Mouse (Mus musculus): Measurements from ENCODE around the gene Rho. TPM values are rescaled to one million over a fixed set of nuclear protein-coding genes. Genes with fewer than 3 reads are reported as not detected.

Gene Rho
- polyA plus RNA-seq, 1 experiment, result 0.44 TPM

DNA sequence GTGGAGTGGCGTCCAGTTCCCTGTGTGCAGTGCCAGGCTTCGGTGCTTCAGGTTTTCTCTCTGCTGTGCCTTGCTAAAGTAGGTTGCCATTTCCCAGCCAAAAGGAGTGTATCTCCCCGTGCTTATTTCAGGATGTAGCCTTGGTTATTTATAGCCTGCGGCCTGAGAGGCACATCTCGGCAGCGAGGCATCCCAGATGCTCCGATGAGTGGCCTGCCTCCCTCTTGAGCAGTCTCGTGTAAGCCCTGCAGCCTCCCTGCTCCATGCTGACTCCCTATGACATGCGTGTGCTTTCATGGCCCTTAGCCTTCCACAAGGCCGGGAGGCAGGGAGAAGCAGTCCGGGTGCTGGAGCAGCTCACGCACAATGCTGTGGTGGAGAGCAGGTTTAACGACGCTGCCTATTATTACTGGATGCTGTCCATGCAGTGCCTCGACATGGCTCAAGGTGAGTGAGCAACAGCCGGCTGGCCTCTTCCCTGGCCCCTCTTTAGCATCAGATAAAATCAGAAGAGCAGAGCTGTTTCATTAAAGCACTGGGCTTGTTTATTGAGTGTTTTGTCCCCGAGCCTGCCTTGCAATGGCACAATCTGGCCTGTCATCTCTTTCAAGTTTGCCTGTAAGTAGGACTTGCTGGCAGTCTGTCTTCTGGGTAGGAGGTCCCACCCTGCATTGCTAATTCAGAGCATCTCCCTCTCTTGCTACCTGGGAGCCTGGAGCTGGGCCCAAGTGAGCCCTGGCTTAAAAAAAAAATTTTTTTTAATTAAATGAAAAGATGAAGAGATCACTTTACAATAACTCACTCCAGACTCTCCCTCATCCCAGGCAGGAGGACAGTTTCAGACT is 15.7 kb upstream of the Rho start:
- no peak for DNase-seq (ENCODE audit: low spot score)

DNA sequence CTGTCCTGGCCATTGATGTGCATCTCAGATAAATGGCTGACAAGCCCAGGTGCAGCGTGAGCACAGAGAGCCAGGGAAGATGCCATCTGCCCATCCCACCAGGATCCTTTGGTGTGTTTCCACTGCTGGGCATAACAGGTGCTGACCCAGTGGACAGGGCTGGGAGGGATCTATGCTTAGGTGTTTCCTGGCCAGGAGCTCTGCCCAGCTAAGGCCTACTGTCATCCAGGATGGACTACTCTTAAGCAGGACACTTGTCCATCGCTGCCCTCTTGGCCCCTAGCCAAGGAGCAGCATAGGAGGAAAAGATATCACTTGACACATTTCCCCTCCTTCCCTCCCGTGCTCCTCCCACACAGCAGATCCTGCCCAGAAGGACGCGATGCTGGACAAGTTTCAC is 14.9 kb upstream of the Rho start:
- DNase-seq (ENCODE audit: low spot score), result no peak

DNA sequence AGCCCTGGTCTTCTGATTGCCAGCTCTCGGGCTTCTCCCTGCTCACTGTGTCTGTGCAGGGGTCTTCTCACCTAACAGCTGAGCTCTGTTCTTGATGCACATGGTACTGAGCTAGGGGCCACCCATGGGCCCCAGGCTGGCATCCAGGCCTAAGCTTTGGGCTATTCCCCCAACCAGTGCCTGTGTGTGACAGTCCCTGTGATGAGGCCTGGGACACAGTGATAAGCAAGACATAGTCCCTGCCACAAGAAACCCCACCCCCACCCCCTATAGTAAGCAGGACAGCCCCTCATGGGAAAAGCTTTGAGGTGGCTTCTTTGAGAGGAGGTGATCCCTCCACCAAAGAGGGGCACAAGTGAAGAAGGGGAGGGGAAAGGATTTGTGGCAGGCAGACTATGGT is 12.9 kb upstream of the Rho start:
- no peak for DNase-seq (ENCODE audit: low spot score)

DNA sequence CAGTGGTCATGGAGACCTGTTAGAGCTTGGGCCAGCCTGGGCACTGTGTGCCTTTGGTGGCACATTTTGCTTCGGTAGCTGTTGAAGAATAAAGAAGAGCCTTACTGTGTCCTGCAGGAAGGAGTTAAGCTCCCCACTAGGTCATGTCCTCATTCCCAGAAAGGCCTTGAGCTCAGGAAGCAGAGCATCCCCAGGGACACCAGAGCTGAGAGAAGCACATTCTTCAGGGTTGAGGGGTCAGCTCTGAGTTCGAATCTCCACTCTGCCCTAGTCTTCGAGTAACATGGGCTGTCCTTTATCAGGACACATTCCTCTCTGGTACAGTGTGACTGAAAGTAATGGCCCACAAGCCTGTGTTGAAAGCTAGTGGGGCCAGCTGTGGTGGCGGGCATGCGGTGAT is 11.7 kb upstream of the Rho start:
- no peak for DNase-seq (ENCODE audit: low spot score)

DNA sequence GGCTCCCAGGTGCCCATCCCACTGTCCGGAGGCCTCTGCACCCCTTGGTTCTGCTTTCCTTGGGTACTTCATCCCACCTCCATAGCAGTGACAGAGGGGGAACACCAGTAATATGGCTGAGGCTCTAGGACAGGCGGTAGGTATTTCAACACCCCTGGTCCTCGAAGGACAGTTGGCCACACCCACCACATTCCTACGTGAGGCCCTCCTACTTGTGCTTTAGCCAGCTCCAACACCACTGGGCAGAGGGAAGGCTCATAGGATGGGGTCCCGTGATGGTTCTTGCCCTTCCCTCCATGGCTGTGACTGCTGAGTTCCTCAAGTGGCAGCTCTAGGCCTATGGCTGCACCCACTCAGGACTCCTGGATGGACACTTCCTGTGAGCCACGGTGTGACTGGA is 6.7 kb upstream of the Rho start:
- DNase-seq (ENCODE audit: low spot score), result no peak

DNA sequence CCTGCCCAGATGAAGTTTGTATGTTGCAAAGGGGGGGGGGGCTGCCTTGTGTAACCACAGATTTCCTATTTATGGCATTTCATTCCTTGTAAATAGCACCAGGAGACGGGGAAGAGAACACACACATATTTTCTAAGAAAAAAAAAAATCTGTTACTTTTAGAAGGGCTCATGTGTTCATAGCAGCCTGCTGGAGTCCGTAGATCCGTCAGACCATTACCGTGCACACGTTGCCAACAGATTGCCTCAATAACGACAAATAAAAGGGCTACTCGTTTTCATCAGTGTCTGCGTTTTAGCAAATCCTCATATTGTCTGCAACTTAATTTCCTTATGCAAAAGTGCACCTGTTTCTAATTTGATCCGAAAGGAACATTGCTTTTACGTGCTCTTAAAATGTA is 5.1 kb upstream of the Rho start:
- DNase-seq (ENCODE audit: low spot score), result no peak

DNA sequence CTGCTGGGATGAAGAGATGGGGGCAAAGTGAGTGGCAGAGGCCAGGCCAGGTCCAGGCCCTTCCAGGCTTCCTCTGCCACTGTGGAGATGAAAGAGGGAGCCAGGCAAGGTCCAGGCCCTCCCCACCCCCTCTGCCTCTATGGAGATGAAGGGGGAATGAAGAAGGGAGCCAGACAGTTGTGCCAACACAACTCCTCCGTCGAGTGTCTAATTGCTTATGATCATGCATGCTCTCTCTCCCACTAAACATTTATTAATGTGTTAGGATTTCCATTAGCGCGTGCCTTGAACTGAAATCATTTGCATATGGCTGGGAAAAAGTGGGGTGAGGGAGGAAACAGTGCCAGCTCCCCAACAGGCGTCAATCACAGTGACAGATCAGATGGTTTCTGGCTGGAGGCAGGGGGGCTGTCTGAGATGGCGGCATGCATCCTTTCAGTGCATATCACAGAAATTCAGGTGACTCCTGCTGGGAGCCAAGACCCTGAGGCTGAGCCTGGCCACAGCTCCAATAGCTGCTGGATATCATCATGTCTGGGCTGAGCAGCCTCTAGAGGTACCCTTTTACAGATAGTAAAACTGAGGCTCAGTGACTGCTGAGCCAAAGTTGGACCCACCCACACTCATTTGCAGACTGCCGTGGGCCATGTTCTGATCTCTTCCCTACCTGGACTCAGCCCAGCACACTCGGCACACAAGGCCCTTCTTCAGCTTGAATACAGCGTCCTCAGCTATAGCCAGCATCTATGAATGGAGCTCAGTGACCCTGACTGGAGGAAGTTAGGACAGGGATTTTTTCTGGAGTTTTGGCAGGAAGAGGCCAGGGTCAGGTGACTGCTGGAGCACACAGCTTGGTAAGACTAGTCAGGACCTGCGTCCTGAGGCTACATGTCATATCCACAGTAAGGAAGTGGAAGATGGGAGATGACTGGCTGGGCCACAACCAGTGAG is 4.0 kb upstream of the Rho start:
- no peak for DNase-seq (ENCODE audit: low spot score)

DNA sequence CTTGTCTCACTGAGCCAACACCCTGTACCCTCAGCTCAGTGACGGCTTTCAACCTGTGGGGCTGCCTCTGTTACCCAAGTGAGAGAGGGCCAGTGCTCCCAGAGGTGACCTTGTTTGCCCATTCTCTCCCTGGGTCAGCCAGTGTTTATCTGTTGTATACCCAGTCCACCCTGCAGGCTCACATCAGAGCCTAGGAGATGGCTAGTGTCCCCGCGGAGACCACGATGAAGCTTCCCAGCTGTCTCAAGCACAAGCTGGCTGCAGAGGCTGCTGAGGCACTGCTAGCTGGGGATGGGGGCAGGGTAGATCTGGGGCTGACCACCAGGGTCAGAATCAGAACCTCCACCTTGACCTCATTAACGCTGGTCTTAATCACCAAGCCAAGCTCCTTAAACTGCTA is 1.5 kb upstream of the Rho start:
- no peak for DNase-seq (ENCODE audit: low spot score)

DNA sequence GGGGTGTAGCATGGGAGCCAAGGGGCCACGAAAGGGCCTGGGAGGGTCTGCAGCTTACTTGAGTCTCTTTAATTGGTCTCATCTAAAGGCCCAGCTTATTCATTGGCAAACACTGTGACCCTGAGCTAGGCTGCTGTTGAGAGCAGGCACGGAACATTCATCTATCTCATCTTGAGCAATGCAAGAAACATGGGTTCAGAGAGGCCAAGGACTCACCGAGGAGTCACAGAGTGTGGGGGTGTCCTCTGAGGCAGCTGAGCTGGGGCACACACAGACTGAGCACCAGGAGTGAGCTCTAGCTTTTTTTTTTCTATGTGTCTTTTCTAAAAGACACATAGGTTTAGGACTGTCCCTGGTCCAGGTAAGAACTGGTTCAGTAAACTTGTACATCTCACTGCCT is 843 bp downstream of the Rho start:
- DNase-seq (ENCODE audit: low spot score), result no peak

DNA sequence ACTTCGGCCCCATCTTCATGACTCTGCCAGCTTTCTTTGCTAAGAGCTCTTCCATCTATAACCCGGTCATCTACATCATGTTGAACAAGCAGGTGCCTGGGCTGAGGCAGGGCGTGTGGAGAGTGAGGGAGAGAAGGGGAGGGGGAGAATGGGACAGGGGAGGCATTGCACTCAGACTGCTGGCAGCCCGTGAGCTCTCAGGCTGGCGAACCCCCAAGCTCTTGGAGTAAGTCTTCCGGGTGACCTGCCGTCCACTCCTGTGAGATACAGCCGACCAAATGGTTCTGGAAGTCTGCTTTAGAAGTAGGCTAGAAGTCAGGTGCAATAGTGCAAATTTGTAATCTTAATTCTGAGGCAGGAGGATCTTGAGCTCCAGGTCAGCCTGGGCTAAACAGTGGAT is 4.0 kb downstream of the Rho start:
- DNase-seq (ENCODE audit: low spot score), result no peak

DNA sequence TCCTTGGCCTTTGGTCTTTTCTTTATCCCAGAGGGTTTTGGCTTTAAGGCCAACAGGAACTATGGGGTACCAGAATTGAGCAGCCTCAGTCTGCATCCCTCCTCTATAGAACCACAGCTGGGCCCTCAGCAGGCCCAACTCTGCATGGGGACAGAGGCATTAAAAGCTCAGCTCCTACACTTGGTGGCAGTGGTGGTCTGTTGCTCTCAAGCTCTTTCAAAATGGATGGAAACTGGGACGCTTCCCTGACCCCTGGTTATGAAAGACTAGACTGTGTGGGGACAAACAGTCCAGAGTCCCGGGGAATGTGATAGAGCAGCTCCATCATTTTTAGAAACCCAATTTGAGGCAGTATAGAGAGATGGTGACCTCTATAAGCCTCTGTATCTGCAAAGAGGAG is 6.5 kb downstream of the Rho start:
- no peak for DNase-seq (ENCODE audit: low spot score)

DNA sequence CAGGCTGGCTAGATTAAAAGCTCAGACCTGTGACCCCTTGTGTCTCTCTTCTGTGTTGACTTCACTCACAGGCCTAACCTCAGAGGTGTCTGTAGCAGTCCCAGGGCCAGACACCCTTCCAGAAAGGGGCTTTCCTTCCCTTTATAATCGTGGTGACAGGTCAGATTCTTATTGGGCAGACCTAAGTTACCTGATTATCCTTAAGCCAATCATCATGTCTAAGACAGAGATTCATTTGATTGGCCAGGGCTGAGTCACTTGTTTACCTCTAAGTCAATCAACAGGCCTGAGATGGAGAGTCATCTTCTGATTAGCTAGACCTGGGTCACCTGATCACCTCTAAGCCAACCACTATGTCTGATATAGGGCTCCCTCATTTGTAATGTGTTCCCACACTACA is 7.2 kb downstream of the Rho start:
- no peak for DNase-seq (ENCODE audit: low spot score)

DNA sequence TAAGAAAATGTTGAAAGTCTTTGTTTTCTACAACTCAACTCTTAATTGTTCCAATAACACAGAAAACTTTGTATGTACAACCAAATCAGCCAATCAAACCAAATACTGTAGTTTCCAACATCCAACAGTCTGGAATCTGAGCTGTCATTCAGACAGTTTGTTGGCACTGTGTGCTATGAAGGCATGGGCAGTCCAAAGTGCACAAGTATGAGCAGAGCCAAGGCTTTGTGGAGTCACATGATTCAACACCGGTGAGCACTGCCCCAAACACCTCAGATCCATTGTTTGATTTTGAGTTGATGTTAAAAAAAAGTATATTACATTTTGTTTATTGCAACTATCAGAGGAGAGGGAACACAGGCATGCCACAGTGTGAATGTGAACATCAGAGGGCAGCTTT is 9.1 kb downstream of the Rho start:
- DNase-seq (ENCODE audit: low spot score), result no peak

DNA sequence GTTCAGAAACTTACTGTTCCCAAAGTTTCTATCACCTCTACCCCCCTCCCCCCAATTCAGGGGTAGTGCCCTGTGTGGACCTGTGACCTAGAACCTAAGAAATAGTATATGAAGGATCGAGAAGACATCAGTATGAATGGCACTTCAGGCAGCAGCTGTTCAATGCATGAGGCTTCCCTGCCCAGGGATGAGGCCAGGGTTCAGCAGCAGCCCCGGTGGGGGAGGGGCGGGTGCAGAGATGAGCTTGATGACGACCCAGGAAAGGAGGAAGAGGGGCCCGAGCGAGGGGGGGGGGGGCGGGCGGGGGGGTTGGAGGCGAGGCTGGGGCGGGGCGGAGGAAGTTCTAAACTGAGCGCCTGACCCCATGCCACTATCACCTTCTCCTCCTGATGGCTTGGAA is 9.6 kb downstream of the Rho start:
- no peak for DNase-seq (ENCODE audit: low spot score)

DNA sequence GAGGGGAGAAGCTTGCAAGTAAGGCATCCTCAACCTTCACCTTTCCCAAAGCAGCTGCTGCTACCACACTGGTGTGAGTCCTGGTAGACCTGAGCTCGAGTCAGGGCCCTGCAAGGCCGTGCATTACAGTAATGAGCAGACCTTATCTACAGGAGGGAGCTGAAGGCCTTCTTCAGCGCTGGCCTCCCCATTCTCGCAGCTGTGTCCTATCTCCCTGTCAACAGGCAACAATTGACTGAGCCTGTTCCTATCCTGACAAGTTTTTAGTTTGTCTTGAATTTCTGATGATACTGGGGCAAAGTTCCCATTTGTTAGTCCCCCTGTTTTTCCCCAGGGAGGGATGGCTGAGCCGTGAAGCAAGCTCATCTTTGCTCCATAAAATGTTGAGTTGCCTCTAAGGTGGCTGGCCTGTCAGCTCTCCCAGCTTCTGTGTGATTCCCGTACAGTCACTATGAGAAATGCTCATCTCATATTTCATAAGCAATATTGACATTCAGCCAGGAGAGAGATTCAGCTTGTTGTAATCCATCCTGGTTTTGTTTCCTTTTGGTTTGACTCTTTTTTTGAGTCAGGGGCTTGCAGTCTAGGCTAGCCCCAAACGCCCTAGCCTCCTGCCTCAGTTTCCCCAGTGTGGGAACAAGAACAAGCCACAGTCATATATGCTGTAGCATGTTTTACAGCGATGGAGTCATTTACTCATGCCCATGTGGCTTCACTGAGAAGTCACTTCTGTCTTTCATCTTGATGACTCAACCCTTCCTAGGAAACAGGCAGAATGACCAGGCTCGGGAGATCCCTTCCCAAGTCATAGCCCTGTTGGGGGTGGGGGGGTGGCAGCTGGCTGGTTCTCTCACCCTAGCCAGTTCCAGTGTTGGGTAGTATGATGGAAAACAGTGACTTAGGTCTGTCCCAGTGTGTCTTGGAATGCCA is 12.2 kb downstream of the Rho start:
- no peak for DNase-seq (ENCODE audit: low spot score)

DNA sequence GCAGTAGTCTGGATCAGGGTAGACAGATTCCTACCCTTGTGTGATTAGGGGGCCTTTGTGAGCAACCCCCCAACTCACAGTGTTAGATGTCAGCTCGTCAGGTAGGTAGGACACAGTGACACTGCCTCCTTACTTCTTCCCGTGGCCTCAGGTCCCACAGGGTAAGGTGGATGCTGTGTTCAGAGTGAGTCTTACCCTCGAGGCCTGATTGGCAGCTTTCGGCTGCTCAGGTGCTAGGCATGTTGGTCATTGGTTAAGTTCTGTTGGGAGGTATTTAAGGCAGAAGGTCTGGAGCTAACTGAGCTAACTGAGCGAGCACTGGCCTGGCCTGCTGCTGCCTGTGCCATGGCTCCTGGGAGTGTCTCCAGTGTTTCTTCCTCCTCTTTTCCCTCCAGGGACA is 13.1 kb downstream of the Rho start, which contains the start of gene H1foo:
Gene H1foo, plus strand, starts transcription at position 301 of the 400 bp plus-strand sequence.
- no peak for DNase-seq (ENCODE audit: low spot score)

DNA sequence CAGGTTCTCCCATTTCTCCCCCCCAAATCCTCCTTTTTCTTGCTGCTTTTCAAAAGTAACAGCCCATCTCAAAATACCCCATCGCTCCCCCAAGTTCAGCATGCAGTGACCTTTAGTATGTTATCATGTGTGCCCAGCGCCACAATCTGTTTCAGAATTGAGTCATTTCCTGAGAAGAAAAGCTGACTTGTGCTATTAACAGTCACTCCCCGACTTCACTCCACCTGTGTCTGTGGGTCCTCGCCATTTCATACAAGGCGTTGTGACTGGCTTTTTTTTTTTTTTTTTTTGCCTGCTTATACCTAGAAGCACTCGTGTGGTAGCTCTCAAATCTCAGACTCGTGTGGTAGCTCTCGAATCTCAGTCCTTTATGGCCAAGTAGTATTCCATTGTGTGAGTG is 14.1 kb downstream of the Rho start:
- DNase-seq (ENCODE audit: low spot score), result no peak

DNA sequence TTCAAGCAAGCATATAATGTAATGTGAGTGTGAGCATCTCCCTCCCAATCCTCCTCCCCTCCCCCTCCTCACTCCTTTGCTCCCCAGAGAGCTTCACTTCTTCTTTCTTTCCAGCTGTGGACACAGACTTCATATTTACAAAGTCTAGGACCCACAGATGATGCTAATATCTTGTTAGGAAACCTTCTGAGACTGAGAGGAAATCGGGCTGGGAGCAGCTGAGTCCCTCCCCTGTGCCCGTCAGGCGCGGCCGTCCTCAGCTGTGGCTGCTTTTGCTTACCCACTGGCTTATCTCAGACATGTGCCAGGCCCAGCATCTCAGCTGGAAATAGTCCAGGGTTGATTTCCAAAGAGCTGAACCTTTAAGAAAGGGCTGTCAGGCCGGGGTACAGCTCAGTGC is 14.8 kb downstream of the Rho start:
- no peak for DNase-seq (ENCODE audit: low spot score)

DNA sequence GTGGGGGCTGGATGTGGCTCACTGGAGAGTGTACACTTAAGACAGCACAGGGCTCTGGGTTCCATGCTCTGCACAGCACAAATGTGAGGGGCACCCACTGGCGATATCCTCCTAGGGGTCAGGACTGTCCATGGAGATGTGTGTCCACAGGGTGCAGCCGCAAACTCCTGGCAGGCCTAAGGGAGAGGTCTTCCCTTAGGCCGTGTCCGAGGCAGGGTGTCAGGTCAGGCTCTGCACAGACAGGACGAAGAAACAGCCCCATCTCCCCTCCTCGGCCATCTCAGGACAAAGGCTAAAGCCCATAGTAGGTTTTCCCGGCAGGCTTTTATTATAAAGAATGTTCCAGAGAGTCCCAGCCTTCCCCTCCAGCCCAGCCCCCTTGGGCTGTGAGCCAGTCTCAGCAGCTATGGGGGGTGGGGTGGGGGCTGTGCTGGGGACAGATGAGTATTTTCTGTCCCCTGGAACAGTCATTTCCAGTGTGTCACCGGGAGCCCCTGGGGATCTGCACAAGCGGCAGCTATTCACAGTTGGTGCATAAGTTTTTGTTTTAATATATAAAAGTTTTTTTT is 23.0 kb downstream of the Rho start:
- DNase-seq (ENCODE audit: low spot score), result no peak

DNA sequence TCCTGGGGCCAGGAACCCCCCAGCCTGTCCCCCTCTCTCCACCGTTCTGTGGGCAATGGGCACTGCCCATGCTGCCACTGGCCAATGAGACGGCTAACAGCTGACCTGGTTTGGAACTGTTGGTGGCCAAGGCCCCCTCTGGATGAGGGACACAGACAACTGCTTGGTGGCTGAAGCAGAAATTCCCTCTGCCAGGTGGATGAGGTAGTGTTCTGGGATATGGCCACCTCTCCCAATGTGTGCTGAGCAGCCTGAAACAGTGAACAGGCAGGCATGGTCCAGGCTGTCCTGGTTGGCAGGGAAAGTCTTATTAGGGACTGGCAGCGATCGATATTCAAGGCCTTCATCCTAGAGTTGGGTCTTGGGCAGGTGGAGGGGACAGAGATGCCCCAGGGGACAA is 23.6 kb downstream of the Rho start:
- DNase-seq (ENCODE audit: low spot score), result no peak

DNA sequence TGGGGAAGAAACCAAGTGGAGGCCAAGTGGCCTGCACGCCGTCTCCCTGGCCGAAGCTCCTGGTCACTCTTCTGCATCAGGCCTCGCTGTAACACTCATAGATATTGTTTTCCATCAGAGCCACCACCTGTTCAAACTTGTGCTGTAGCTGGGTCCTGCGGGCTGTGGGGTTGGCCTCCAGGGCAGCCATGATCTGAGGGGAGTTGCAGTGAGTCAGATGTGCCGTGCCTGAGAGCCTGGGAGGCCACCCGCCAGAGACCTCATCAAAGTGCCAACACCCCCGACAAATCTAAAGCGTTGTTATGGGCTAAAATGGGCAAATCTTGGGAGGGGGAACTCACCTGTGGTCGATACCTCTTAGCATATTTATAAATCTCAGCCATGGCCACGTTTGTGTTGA is 24.1 kb downstream of the Rho start:
- no peak for DNase-seq (ENCODE audit: low spot score)

Data from urinary bladder, adult 2 months (tissue).